Mouse (Mus musculus) liver, embryonic 16.5 days (tissue): Measurements from ENCODE around the gene Tanc1. TPM values are rescaled to one million over a fixed set of nuclear protein-coding genes. Genes with fewer than 3 reads are reported as not detected.
"Not testable (repeated sequence)": the region's sequence is repeated elsewhere in the genome, so short reads cannot be mapped to it uniquely, and the experiment has no call there.

Experiments used
- ATAC-seq: fragments of 200-750 bp; cut with Nextera tagmentation; 2 replicates; pipeline ENCODE4 v1.8.0; 2017; ENCODE audit warnings: low read depth, mild to moderate bottlenecking, moderate number of reproducible peaks, moderate library complexity
- H3K27ac ChIP-seq: fragments of 300-500 bp; sonication (generic); 2 replicates; pipeline ENCODE4 v1.5.1; 2014; ENCODE audit warnings: mild to moderate bottlenecking, low read length
- H3K27me3 ChIP-seq: fragments of 300-500 bp; sonication (generic); 2 replicates; pipeline ENCODE4 v1.6.1; 2014; ENCODE audit warnings: low read depth, low read length, mixed read lengths; ENCODE audit not compliant: control insufficient read depth, insufficient read depth
- H3K36me3 ChIP-seq: fragments of 300-500 bp; sonication (generic); 2 replicates; pipeline ENCODE4 v1.6.1; 2014; ENCODE audit warnings: mild to moderate bottlenecking; ENCODE audit not compliant: control insufficient read depth, insufficient read depth
- H3K4me1 ChIP-seq: fragments of 300-500 bp; sonication (generic); 2 replicates; pipeline ENCODE4 v1.6.1; 2014; ENCODE audit warnings: low read depth, low read length, mixed read lengths; ENCODE audit not compliant: control insufficient read depth
- H3K4me2 ChIP-seq: fragments of 300-500 bp; sonication (generic); 2 replicates; pipeline ENCODE4 v1.6.1; 2014; ENCODE audit warnings: low read depth, low read length, mixed read lengths
- H3K4me3 ChIP-seq: fragments of 300-500 bp; sonication (generic); 2 replicates; pipeline ENCODE4 v1.5.1; 2014; ENCODE audit warnings: low read depth, mild to moderate bottlenecking, low read length
- H3K9ac ChIP-seq: fragments of 300-500 bp; sonication (generic); 2 replicates; pipeline ENCODE4 v1.6.1; 2014; ENCODE audit warnings: low read depth, low read length
- H3K9me3 ChIP-seq: fragments of 300-500 bp; sonication (generic); replicated peaks from 2 replicates; pipeline ENCODE4 v1.6.1; 2016; ENCODE audit warnings: low read length; ENCODE audit not compliant: control insufficient read depth
- WGBS: fragments of 180-500 bp; shearing (Covaris S2); extraction: QIAGEN DNeasy Blood & Tissue Kit; methylation state at CpG from one replicate; pipeline ENCODE4 v1.1.7; 2014; ENCODE audit not compliant: insufficient replicate concordance; 5-methylcytosine and 5-hydroxymethylcytosine counted together
- polyA plus RNA-seq: library from polyadenylated mRNA; unstranded; fragments of >200 nt; fragmentation: Nextera tagmentation; extraction: Ambion mirVana; gene quantifications from 2 replicates; pipeline ENCODE4 v1.2.1, GENCODE M21; 2015

Gene Tanc1
- polyA plus RNA-seq, 1 experiment from 2014 or later = 3.9 TPM

- Histone ChIP-seq H3K4me1 (peaks cover 3% of the 10 kb centered on the region; the same call in 1 of the 2 replicates), H3K36me3 (peaks cover 4% of the 10 kb centered on the region; the same call in 1 of the 2 replicates), H3K4me3 (no peak overlapping the region), H3K27ac (no peak overlapping the region), H3K9me3 (no peaks in the 10 kb centered on the region), H3K27me3 (no peaks in the 10 kb centered on the region), H3K9ac (no peak overlapping the region), H3K4me2 (no peak overlapping the region)
- ATAC-seq = no peak
- 82% methylated on average over 21 of the region's 21 CpGs for WGBS
These were observed 231.3 kb downstream of the Tanc1 start for GRCm38 (mm10) chr2:59843156-59843555.

DNA sequence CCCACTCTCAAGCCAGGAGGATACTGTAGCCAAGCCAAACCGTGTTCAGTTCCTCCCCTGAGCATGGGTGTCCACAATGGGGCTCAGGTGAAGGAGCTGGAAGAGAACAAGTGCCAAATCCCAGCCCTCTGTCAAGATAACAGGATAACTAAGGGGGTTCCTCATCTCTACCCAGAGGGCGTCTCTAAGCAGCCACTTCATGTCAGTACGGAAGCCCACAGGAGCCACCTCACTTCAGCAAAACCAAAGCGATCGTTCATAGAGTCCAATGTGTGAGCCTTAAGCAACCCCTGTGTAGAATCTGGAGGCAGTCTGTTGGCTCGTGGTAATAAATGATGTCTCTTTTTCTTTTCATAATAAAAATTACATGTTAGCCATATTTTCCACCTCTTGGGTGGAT, 232.0 kb downstream of the Tanc1 start:
- ATAC-seq = no peak
- H3K27ac ChIP-seq = no peak overlapping the region

GRCm38 (mm10) chr2:59851885-59852284, 240.0 kb downstream of the Tanc1 start:
- 40% methylated on average over 4 of the region's 5 CpGs for WGBS

More for the DNA sequence above, 232.0 kb downstream of the Tanc1 start:
- Histone ChIP-seq H3K36me3 (peaks cover 4% of the 10 kb centered on the region; the same call in 1 of the 2 replicates), H3K27me3 (no peaks in the 10 kb centered on the region), H3K4me1 (peaks cover 3% of the 10 kb centered on the region; the same call in 1 of the 2 replicates), H3K9me3 (no peaks in the 10 kb centered on the region), H3K4me3 (no peak overlapping the region), H3K9ac (no peak overlapping the region), H3K4me2 (no peak overlapping the region)
- WGBS = 74% methylated on average over 6 of the region's 6 CpGs

GRCm38 (mm10) chr2:59852916-59853315, 241.1 kb downstream of the Tanc1 start:
- WGBS = 83% methylated on average over 11 of the region's 11 CpGs
- Histone ChIP-seq H3K27me3 (no peaks in the 10 kb centered on the region), H3K4me2 (no peak overlapping the region), H3K36me3 (no peaks in the 10 kb centered on the region), H3K9me3 (no peaks in the 10 kb centered on the region), H3K4me3 (no peak overlapping the region), H3K9ac (no peak overlapping the region), H3K4me1 (no peaks in the 10 kb centered on the region), H3K27ac (no peak overlapping the region)
- no peak for ATAC-seq

More at GRCm38 (mm10) chr2:59851885-59852284, 240.0 kb downstream of the Tanc1 start:
- H3K36me3 ChIP-seq, H3K9ac ChIP-seq, H3K9me3 ChIP-seq, H3K4me2 ChIP-seq, ATAC-seq, H3K4me3 ChIP-seq, H3K4me1 ChIP-seq, H3K27me3 ChIP-seq, H3K27ac ChIP-seq: not testable (repeated sequence)

DNA sequence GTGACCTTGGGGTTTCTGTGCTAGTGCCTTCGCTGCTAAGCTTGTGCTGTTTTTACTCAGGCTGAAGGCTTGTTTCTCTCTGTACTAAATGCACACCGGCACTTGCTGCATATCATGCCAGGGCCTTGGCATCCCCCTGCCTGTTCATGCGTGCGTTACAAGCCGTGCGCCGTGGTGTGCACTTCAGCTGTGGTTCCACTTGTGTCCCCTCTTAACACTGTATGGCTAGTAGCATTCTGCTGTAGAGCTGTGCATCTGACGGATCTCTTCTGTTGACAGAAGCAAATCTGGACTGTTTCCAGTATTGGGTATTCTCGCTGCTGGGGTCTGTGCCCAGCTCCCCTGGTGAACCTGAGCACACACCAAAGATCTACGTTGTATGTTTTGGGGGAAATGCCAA, 241.7 kb downstream of the Tanc1 start:
- H3K36me3 ChIP-seq = no peaks in the 10 kb centered on the region
- H3K9me3 ChIP-seq = no peaks in the 10 kb centered on the region
- no peak overlapping the region for H3K4me3 ChIP-seq
- H3K9ac ChIP-seq = no peak overlapping the region
- H3K4me2 ChIP-seq = no peak overlapping the region
- no peaks in the 10 kb centered on the region for H3K27me3 ChIP-seq
- H3K27ac ChIP-seq = no peak overlapping the region
- WGBS = 77% methylated on average over 10 of the region's 10 CpGs
- ATAC-seq = no peak
- H3K4me1 ChIP-seq = no peaks in the 10 kb centered on the region

- Histone ChIP-seq H3K4me3 (no peak overlapping the region), H3K4me2 (no peak overlapping the region), H3K27me3 (no peaks in the 10 kb centered on the region), H3K9ac (no peak overlapping the region), H3K4me1 (no peaks in the 10 kb centered on the region), H3K9me3 (no peaks in the 10 kb centered on the region), H3K27ac (no peak overlapping the region), H3K36me3 (no peaks in the 10 kb centered on the region)
- WGBS = 76% methylated on average over 9 of the region's 9 CpGs
- ATAC-seq = no peak
These were observed 242.5 kb downstream of the Tanc1 start for GRCm38 (mm10) chr2:59854363-59854762.

DNA sequence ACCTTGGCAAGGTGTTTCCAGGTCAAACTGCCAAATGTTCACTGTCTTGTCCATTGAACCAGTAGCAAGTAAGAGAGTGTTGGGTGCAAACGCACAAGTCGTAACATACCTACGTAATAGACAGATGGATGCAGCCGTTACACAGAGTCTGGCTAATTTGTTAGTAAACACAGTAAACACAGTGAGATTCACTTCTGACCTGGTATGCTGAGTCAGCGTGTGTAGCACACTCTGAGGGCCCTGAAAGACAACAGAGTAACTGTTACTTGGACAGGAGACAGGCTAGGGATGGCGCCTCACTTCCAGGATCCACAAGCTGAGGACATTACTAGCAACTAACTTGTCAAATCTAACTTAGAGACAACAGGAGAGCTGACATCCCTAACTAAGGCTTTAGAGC, 250.8 kb downstream of the Tanc1 start:
- Histone ChIP-seq H3K27me3 (no peaks in the 10 kb centered on the region), H3K9ac (no peak overlapping the region), H3K4me3 (no peak overlapping the region), H3K4me1 (no peaks in the 10 kb centered on the region), H3K9me3 (no peaks in the 10 kb centered on the region), H3K27ac (no peak overlapping the region), H3K4me2 (no peak overlapping the region), H3K36me3 (no peaks in the 10 kb centered on the region)
- 75% methylated on average over 6 of the region's 6 CpGs for WGBS
- ATAC-seq = no peak

DNA sequence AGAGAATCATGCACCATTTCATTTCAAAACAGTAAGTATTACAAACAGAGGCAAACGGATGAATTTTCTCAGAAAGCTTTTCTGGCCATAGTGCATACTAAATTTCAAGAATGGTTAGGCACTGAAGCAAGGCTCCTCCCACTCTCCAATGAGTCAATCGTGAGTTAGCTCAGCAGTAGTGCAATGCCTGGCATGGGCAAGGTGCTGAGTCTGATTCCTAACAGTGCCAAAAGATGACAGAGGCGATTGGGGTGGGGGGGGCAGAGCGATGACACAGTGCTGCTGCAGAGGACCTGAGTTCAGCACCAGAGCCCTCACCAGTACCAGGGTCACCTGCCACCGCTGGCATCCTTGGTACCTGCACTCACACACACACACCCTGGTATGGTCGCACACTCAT, 258.7 kb downstream of the Tanc1 start:
- 75% methylated on average over 6 of the region's 6 CpGs for WGBS
- no peak for ATAC-seq
- no peak overlapping the region for H3K27ac ChIP-seq
- no peaks in the 10 kb centered on the region for H3K36me3 ChIP-seq
- H3K9ac ChIP-seq = no peak overlapping the region
- H3K4me2 ChIP-seq = no peak overlapping the region
- H3K27me3 ChIP-seq = no peaks in the 10 kb centered on the region
- H3K9me3 ChIP-seq = no peaks in the 10 kb centered on the region
- H3K4me1 ChIP-seq = no peaks in the 10 kb centered on the region; the same call in 1 of the 2 replicates
- H3K4me3 ChIP-seq = no peak overlapping the region

DNA sequence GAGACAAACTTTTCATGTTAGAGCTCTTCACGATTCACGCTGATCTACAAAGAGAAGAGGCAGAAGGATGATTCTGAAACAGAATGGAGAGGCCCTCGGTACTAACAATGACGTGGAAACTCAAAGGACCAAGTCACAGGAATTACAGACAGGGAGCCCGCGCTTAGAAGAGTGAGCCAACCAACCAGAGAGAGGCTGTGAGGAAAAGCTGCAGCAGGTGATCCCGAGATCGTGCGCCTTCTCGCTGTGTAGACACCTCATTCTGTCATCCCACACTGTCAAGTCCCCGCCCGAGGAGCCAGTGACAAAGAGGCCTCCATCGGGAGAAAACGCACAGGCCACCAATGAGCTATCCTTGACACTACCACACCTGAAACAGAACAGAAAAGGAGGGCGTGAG, 264.6 kb downstream of the Tanc1 start:
- H3K9me3 ChIP-seq = no peaks in the 10 kb centered on the region
- WGBS = 87% methylated on average over 15 of the region's 15 CpGs
- no peak overlapping the region for H3K4me3 ChIP-seq
- H3K36me3 ChIP-seq = no peaks in the 10 kb centered on the region
- H3K27me3 ChIP-seq = no peaks in the 10 kb centered on the region
- peaks cover 2% of the 10 kb centered on the region for H3K4me1 ChIP-seq
- H3K27ac ChIP-seq = no peak overlapping the region
- ATAC-seq = no peak
- H3K9ac ChIP-seq = no peak overlapping the region
- H3K4me2 ChIP-seq = no peak overlapping the region
